8 mouse cellular contexts compared by ENCODE assay signal in genomic region chr15:101772080-101772710, GRCm38 (mm10). TPM values are rescaled to one million over a fixed set of nuclear protein-coding genes. Genes with fewer than 3 reads are reported as not detected.
DNase-seq lines count a peak whose midpoint lies in the region; ATAC-seq and TF ChIP-seq lines count a peak whose summit lies in the region.

No protein-coding gene starts in this region.

- no peaks in the 10 kb centered on the region for H3K9me3 ChIP-seq in limb, embryonic 14.5 days (ENCODE audit: control insufficient read depth, low read length)
- no peaks in the 10 kb centered on the region for H3K9me3 ChIP-seq in stomach, postnatal 0 days (ENCODE audit: control insufficient read depth, low read length)

- peak; percentile 16; the same call in 1 of the 2 replicates for TF ChIP-seq CTCF in testis, adult 2 months (IDR thresholded peaks at IDR 0.05; ENCODE audit: control insufficient read depth, insufficient read depth, insufficient replicate concordance, low read depth, low read length)
- peak; percentile 72 for TF ChIP-seq CTCF in stomach, postnatal 0 days (IDR thresholded peaks at IDR 0.05; ENCODE audit: low read depth)

- H3K36me3 ChIP-seq in testis, adult 2 months (ENCODE audit: control insufficient read depth, insufficient read depth, low read length) = no peaks in the 10 kb centered on the region
- no peaks in the 10 kb centered on the region for H3K36me3 ChIP-seq in limb, embryonic 14.5 days (ENCODE audit: control insufficient read depth, insufficient read depth, low read length)
- no peaks in the 10 kb centered on the region for H3K36me3 ChIP-seq in stomach, postnatal 0 days (ENCODE audit: control insufficient read depth, insufficient read depth, low read length)

- no peak overlapping the region for H3K4me2 ChIP-seq in limb, embryonic 14.5 days (replicated peaks; ENCODE audit: low read depth, low read length, severe bottlenecking)
- H3K4me2 ChIP-seq in stomach, postnatal 0 days (replicated peaks; ENCODE audit: low read depth) = no peak overlapping the region

- intact Hi-C loops in gastrocnemius, postnatal 14 days (cut with DNase I; ENCODE audit: low total_unique reads) = loop anchor here (5.0 kb wide), 2 partner anchors 295 to 430 kb away; no protein-coding TSS in a partner anchor

- WGBS in limb, embryonic 14.5 days = 66% methylated on average over 5 of the region's 5 CpGs
- 58% methylated on average over 5 of the region's 5 CpGs for WGBS in stomach, postnatal 0 days

- no peak for TF ChIP-seq EP300 in stomach, postnatal 0 days (optimal IDR thresholded peaks at IDR 0.05)

- no peak overlapping the region for H3K9ac ChIP-seq in limb, embryonic 14.5 days (ENCODE audit: low read depth, low read length, severe bottlenecking)
- no peak overlapping the region for H3K9ac ChIP-seq in stomach, postnatal 0 days (ENCODE audit: low read length)

- H3K27ac ChIP-seq in testis, adult 2 months (ENCODE audit: control insufficient read depth, insufficient read depth, low read depth, low read length) = no peak overlapping the region
- no peak overlapping the region for H3K27ac ChIP-seq in limb, embryonic 14.5 days (replicated peaks; ENCODE audit: low read depth, low read length)
- peak overlapping the region; percentile 35; the same call in 1 of the 2 replicates for H3K27ac ChIP-seq in stomach, postnatal 0 days (replicated peaks)

- ATAC-seq in limb, embryonic 14.5 days (ENCODE audit: low FRiP score, low read depth) = no peak
- ATAC-seq in stomach, postnatal 0 days (ENCODE audit: low FRiP score, low TSS enrichment) = peak; percentile 36; the same call in 1 of the 2 replicates

- peak; percentile 23 for DNase-seq in gastrocnemius, postnatal 14 days
- DNase-seq in gastrocnemius, adult 8-10 months (ENCODE audit: low spot score in 2 of 2) = no peak
- no peak for DNase-seq in testis, postnatal 14 days (ENCODE audit: low spot score)
- DNase-seq in fat pad, adult 2 months (ENCODE audit: extremely low read depth, low read depth, low spot score) = peak; percentile 18
- DNase-seq in limb, embryonic 14.5 days (ENCODE audit: low spot score) = peak; percentile 16
- peak; percentile 30 for DNase-seq in stomach, postnatal 0 days (ENCODE audit: low spot score)
- DNase-seq in cerebellum, adult 9-11 months = no peak

- H3K4me1 ChIP-seq in testis, adult 2 months (ENCODE audit: control insufficient read depth, insufficient read depth, low read length) = no peaks in the 10 kb centered on the region
- no peaks in the 10 kb centered on the region for H3K4me1 ChIP-seq in limb, embryonic 14.5 days (ENCODE audit: control insufficient read depth, insufficient read depth, low read length)
- H3K4me1 ChIP-seq in stomach, postnatal 0 days (replicated peaks; ENCODE audit: control insufficient read depth, insufficient read depth) = no peaks in the 10 kb centered on the region

- no peaks in the 10 kb centered on the region for H3K27me3 ChIP-seq in testis, adult 2 months (ENCODE audit: control insufficient read depth, insufficient read depth, low read length)
- H3K27me3 ChIP-seq in limb, embryonic 14.5 days (ENCODE audit: control insufficient read depth, insufficient read depth, low read length) = no peaks in the 10 kb centered on the region
- H3K27me3 ChIP-seq in stomach, postnatal 0 days (ENCODE audit: control insufficient read depth, insufficient read depth, low read length) = no peaks in the 10 kb centered on the region

- H3K4me3 ChIP-seq in testis, adult 2 months (ENCODE audit: control insufficient read depth, low read depth, low read length) = no peak overlapping the region
- H3K4me3 ChIP-seq in limb, embryonic 14.5 days (replicated peaks; ENCODE audit: low read length) = no peak overlapping the region
- H3K4me3 ChIP-seq in stomach, postnatal 0 days (ENCODE audit: low read depth, low read length) = no peak overlapping the region

- TF ChIP-seq POLR2A in testis, adult 2 months (IDR thresholded peaks at IDR 0.05; ENCODE audit: control insufficient read depth, low read depth, low read length) = no peak
- TF ChIP-seq POLR2A in limb, embryonic 14.5 days (IDR thresholded peaks at IDR 0.05; ENCODE audit: borderline replicate concordance, extremely low read depth, insufficient read depth, insufficient read length) = no peak

RNA-seq across cellular contexts. Expression of gene Krt72, which starts 14.1 kb away (rescaled TPM):
- not detected for total RNA-seq in gastrocnemius, postnatal 14 days (2021)
- total RNA-seq in gastrocnemius, adult 8-10 months (2022) = not detected
- not detected in 2 replicates for polyA plus RNA-seq in testis, adult 2 months (2012; rRNA removed)
- 0.15 and 0.36 TPM in 2 replicates for polyA plus RNA-seq in limb, embryonic 14.5 days (2012; rRNA removed)
- 0.40 and 1.0 TPM in 2 replicates for polyA plus RNA-seq in limb, embryonic 14.5 days (2014; fragmentation: Nextera tagmentation; extraction: Ambion mirVana)
- not detected in 2 replicates for polyA plus RNA-seq in stomach, postnatal 0 days (2015; fragmentation: Nextera tagmentation; extraction: Ambion mirVana)

RNA-seq across cellular contexts. Expression of gene Krt71, which starts 29.3 kb away (rescaled TPM):
- total RNA-seq in gastrocnemius, postnatal 14 days (2021) = not detected
- not detected for total RNA-seq in gastrocnemius, adult 8-10 months (2022)
- polyA plus RNA-seq in testis, adult 2 months (2012; rRNA removed) = not detected in 2 replicates
- polyA plus RNA-seq in limb, embryonic 14.5 days (2012; rRNA removed) = 0.03 and 0.04 TPM in 2 replicates
- polyA plus RNA-seq in limb, embryonic 14.5 days (2014; fragmentation: Nextera tagmentation; extraction: Ambion mirVana) = not detected in 2 replicates
- not detected in 2 replicates for polyA plus RNA-seq in stomach, postnatal 0 days (2015; fragmentation: Nextera tagmentation; extraction: Ambion mirVana)

RNA-seq across cellular contexts. Expression of gene Krt73, which starts 30.0 kb away (rescaled TPM):
- not detected for total RNA-seq in gastrocnemius, postnatal 14 days (2021)
- total RNA-seq in gastrocnemius, adult 8-10 months (2022) = not detected
- 1.4 and 1.6 TPM in 2 replicates for polyA plus RNA-seq in testis, adult 2 months (2012; rRNA removed)
- 0.03 and 0.04 TPM in 2 replicates for polyA plus RNA-seq in limb, embryonic 14.5 days (2012; rRNA removed)
- not detected in 2 replicates for polyA plus RNA-seq in limb, embryonic 14.5 days (2014; fragmentation: Nextera tagmentation; extraction: Ambion mirVana)
- not detected in 2 replicates for polyA plus RNA-seq in stomach, postnatal 0 days (2015; fragmentation: Nextera tagmentation; extraction: Ambion mirVana)

RNA-seq across cellular contexts. Expression of gene Krt2, which starts 45.8 kb away (rescaled TPM):
- total RNA-seq in gastrocnemius, postnatal 14 days (2021) = not detected
- total RNA-seq in gastrocnemius, adult 8-10 months (2022) = not detected
- polyA plus RNA-seq in testis, adult 2 months (2012; rRNA removed) = not detected in 2 replicates
- 0.37 and 0.45 TPM in 2 replicates for polyA plus RNA-seq in limb, embryonic 14.5 days (2012; rRNA removed)
- 0.34 and 0.46 TPM in 2 replicates for polyA plus RNA-seq in limb, embryonic 14.5 days (2014; fragmentation: Nextera tagmentation; extraction: Ambion mirVana)
- polyA plus RNA-seq in stomach, postnatal 0 days (2015; fragmentation: Nextera tagmentation; extraction: Ambion mirVana) = not detected in 2 replicates

RNA-seq across cellular contexts. Expression of gene Krt5, which starts 59.5 kb away (rescaled TPM):
- total RNA-seq in gastrocnemius, postnatal 14 days (2021) = not detected
- total RNA-seq in gastrocnemius, adult 8-10 months (2022) = not detected
- 0.12 and 1.3 TPM in 2 replicates for polyA plus RNA-seq in testis, adult 2 months (2012; rRNA removed)
- 322 and 422 TPM in 2 replicates for polyA plus RNA-seq in limb, embryonic 14.5 days (2012; rRNA removed)
- polyA plus RNA-seq in limb, embryonic 14.5 days (2014; fragmentation: Nextera tagmentation; extraction: Ambion mirVana) = 204 and 215 TPM in 2 replicates
- polyA plus RNA-seq in stomach, postnatal 0 days (2015; fragmentation: Nextera tagmentation; extraction: Ambion mirVana) = 504 and 557 TPM in 2 replicates

Comparison
In these comparisons a context has a peak if more than half of its experiments do, and no peak if none do; other contexts are left out.
1. DNase-seq: peak in gastrocnemius, postnatal 14 days (single experiment), fat pad, adult 2 months (single experiment), limb, embryonic 14.5 days (single experiment) and stomach, postnatal 0 days (single experiment); none in gastrocnemius, adult 8-10 months (0 of 2), testis, postnatal 14 days (single experiment) and cerebellum, adult 9-11 months (single experiment).